Mouse (Mus musculus) midbrain, embryonic 12.5 days (tissue): ENCODE measurements around the gene Nek3. TPM values are rescaled to one million over a fixed set of nuclear protein-coding genes. Genes with fewer than 3 reads are reported as not detected.

Experiments used
- ATAC-seq: fragments of 200-750 bp; cut with Nextera tagmentation; 2 replicates; pipeline ENCODE4 v1.8.0; 2017; ENCODE audit warnings: low read depth, moderate TSS enrichment, moderate library complexity; ENCODE audit not compliant: low FRiP score
- H3K27ac ChIP-seq: fragments of 300-500 bp; sonication (generic); replicated peaks from 2 replicates; pipeline ENCODE4 v1.5.1; 2016; ENCODE audit warnings: mild to moderate bottlenecking
- H3K27me3 ChIP-seq: fragments of 300-500 bp; sonication (generic); 2 replicates; pipeline ENCODE4 v1.6.1; 2016; ENCODE audit warnings: mild to moderate bottlenecking
- H3K36me3 ChIP-seq: fragments of 300-500 bp; sonication (generic); 2 replicates; pipeline ENCODE4 v1.6.1; 2016
- H3K4me1 ChIP-seq: fragments of 300-500 bp; sonication (generic); 2 replicates; pipeline ENCODE4 v1.6.1; 2016
- H3K4me2 ChIP-seq: fragments of 300-500 bp; sonication (generic); replicated peaks from 2 replicates; pipeline ENCODE4 v1.6.1; 2016; ENCODE audit warnings: mild to moderate bottlenecking, moderate library complexity
- H3K4me3 ChIP-seq: fragments of 300-500 bp; sonication (generic); 2 replicates; pipeline ENCODE4 v1.5.1; 2016; ENCODE audit warnings: mild to moderate bottlenecking
- H3K9ac ChIP-seq: fragments of 300-500 bp; sonication (generic); replicated peaks from 2 replicates; pipeline ENCODE4 v1.6.1; 2016; ENCODE audit warnings: mild to moderate bottlenecking, moderate library complexity
- H3K9me3 ChIP-seq: fragments of 300-500 bp; sonication (generic); 2 replicates; pipeline ENCODE4 v1.6.1; 2016; ENCODE audit warnings: mild to moderate bottlenecking
- WGBS: fragments of 180-500 bp; shearing (Covaris S2); methylation state at CpG from one replicate; pipeline ENCODE4 v1.1.7; 2016; 5-methylcytosine and 5-hydroxymethylcytosine counted together
- polyA plus RNA-seq: library from polyadenylated mRNA; unstranded; fragments of >200 nt; fragmentation: Nextera tagmentation; extraction: Ambion mirVana; gene quantifications from 2 replicates; pipeline ENCODE4 v1.2.1, GENCODE M21; 2016

The Nek3 gene
- polyA plus RNA-seq, result 7.4 and 10.2 TPM in 2 replicates

DNA sequence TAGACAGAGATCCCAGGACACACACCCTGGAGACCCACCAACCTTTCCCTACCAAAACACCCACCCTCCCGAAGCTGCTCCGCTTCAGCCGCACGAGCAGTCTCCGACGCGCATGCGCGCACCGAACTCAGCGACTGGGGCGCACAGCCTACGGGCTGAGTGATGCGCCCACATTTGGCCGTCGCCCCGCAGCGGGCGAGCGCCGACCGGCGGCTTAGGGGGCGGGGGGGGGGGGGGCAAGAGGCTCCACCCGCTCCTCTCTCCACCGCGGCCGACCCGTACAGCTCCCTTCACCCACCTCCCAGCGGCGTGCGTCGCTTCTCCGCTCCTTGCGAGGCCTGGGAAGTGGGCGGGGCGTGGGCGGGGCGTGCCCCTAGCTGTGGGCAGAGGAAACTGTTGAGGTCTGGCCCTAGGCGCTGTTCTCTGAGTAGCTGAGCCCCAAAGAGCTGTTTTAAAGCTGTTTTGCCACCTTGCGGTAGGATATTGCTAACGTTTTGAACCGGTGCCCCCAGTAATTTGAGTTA, at the start of gene Nek3:
TSS of gene Nek3 (minus strand) at position 356 of the 524 bp plus-strand sequence.
- Histone ChIP-seq H3K9ac (peak within 1 kb of the TSS; percentile 37), H3K36me3 (peaks cover 20% of the 10 kb centered on the region), H3K4me3 (peak within 1 kb of the TSS; percentile 59), H3K27ac (peak within 1 kb of the TSS; percentile 86), H3K4me1 (0 out of 2 replicates have a peak, but pooled peaks cover 2% of the 10 kb centered on the region), H3K9me3 (no peaks in the 10 kb centered on the region), H3K4me2 (peak within 1 kb of the TSS; percentile 52), H3K27me3 (no peaks in the 10 kb centered on the region)
- ATAC-seq, result peak; percentile 98
- WGBS, result under 1% methylated on average over 30 of the region's 43 CpGs

DNA sequence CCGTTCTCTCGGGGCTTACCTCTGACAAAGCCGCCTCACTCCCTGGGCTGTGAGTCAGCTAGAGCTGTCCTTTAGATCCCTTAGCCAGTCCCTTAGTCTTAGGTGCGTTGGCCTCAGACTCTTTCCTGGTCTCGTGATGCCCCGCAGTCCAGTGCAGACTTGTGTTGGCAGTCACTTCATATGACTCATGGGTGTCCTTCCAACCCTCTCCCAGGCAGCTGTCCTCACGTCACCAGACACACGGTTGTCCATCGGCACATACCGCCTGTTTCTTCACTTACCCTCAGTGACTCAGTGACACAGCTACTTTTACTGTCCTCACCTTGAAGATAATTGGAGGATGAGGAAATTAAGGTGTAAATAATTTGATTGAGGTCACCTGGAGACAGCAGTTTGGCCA, 48.6 kb upstream of the Nek3 start:
- Histone ChIP-seq H3K36me3 (peaks cover 72% of the 10 kb centered on the region), H3K9ac (no peak overlapping the region), H3K27me3 (no peaks in the 10 kb centered on the region), H3K4me3 (no peak overlapping the region), H3K9me3 (no peaks in the 10 kb centered on the region), H3K4me2 (no peak overlapping the region), H3K27ac (no peak overlapping the region), H3K4me1 (no peaks in the 10 kb centered on the region)
- WGBS, result 96% methylated on average over 10 of the region's 10 CpGs
- ATAC-seq, result no peak

GRCm38 (mm10) chr8:22209012-22209411, 42.8 kb upstream of the Nek3 start:
- H3K4me2 ChIP-seq, result no peak overlapping the region
- no peak for ATAC-seq
- no peaks in the 10 kb centered on the region for H3K4me1 ChIP-seq
- H3K9me3 ChIP-seq, result no peaks in the 10 kb centered on the region
- H3K27me3 ChIP-seq, result no peaks in the 10 kb centered on the region
- no peak overlapping the region for H3K9ac ChIP-seq
- 63% methylated on average over 5 of the region's 5 CpGs for WGBS
- peaks cover 44% of the 10 kb centered on the region for H3K36me3 ChIP-seq
- no peak overlapping the region for H3K27ac ChIP-seq
- no peak overlapping the region for H3K4me3 ChIP-seq

GRCm38 (mm10) chr8:22207535-22207934, 41.3 kb upstream of the Nek3 start:
- ATAC-seq, result no peak
- Histone ChIP-seq H3K36me3 (peaks cover 37% of the 10 kb centered on the region), H3K4me3 (no peak overlapping the region), H3K9me3 (no peaks in the 10 kb centered on the region), H3K27me3 (no peaks in the 10 kb centered on the region), H3K4me1 (no peaks in the 10 kb centered on the region), H3K27ac (no peak overlapping the region), H3K9ac (no peak overlapping the region), H3K4me2 (no peak overlapping the region)
- WGBS, result 88% methylated on average over 4 of the region's 4 CpGs

DNA sequence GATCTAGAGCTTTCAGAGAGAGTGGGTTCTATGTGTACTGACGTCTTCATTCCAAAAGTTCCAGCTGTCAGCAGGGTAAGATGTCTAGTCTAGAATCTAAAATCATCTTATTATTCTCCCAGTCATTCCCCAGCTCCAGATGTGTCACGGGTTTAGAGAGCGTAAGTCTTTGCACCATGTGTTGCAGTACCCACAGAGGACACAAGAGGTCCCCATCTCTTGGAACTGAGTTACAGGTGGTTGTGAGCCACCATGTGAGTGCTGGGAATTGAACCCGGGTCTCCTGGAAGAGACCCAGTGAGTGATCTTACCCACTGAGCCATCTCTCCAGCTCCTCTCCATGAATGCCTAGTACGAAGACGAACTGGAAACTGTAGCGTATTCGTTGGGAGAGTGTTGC, 33.2 kb upstream of the Nek3 start:
- Histone ChIP-seq H3K4me2 (no peak overlapping the region), H3K4me3 (no peak overlapping the region), H3K27me3 (no peaks in the 10 kb centered on the region), H3K36me3 (peaks cover 25% of the 10 kb centered on the region), H3K9ac (no peak overlapping the region), H3K27ac (no peak overlapping the region), H3K4me1 (peaks cover 1% of the 10 kb centered on the region), H3K9me3 (no peaks in the 10 kb centered on the region)
- 95% methylated on average over 8 of the region's 8 CpGs for WGBS
- no peak for ATAC-seq

DNA sequence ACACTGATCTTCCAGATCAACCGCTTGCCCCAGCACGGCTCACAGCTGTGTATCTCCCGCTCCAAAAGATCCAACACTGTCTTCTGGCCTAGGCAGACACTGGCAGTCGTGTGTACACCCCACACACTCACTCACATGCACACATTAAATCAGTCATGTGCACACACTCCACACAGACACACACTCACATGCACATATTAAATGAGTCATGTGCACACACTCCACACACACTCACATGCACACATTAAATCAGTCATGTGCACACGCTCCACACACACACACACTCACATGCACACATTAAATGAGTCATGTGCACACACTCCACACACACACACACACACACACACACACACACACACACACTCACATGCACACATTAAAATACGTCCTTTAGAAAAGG, 31.7 kb upstream of the Nek3 start:
- peaks cover 12% of the 10 kb centered on the region for H3K4me1 ChIP-seq
- H3K9me3 ChIP-seq, result no peaks in the 10 kb centered on the region
- no peak for ATAC-seq
- H3K27me3 ChIP-seq, result no peaks in the 10 kb centered on the region
- no peak overlapping the region for H3K4me2 ChIP-seq
- H3K9ac ChIP-seq, result no peak overlapping the region
- H3K36me3 ChIP-seq, result peaks cover 25% of the 10 kb centered on the region
- no peak overlapping the region for H3K27ac ChIP-seq
- no peak overlapping the region for H3K4me3 ChIP-seq
- 93% methylated on average over 6 of the region's 6 CpGs for WGBS

DNA sequence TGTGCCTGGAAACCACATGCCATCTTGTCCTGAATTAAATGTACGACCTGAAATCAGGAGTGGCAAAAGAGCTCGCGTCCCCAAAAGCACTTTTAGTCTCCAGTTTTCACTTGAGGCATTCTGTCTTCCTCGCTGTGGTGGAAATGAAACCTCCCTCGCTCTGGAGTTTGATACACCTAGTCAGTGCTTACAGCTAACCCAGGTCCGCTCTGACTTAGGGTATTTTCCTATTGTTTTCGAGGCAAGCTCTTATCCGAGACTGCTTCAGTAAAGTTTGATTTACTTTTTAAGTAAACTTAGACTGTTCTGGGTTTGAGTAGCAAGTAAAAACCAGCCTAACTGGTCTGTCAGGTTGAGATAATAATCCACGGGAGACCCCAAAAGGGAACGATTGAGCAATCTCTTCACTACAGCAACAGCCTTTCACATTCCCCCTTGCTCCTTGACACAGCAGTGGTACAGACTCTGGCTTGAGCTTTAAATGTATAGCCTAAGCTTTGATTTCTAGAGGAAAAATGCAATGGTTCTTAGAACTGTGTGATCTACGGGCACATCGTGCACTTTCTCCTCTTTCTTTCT, 27.3 kb upstream of the Nek3 start:
- peak overlapping the region; percentile 78 for H3K4me2 ChIP-seq

GRCm38 (mm10) chr8:22192660-22193431, 26.6 kb upstream of the Nek3 start, which contains the start of gene Vps36:
Vps36 (plus strand) TSS chr8:22192809.
- H3K27ac ChIP-seq, result peak within 1 kb of the TSS; percentile 98
- H3K4me1 ChIP-seq, result peaks cover 12% of the 10 kb centered on the region
- peak within 1 kb of the TSS; percentile 83 for H3K9ac ChIP-seq
- peak; percentile 97 for ATAC-seq
- under 1% methylated on average over 68 of the region's 73 CpGs for WGBS
- H3K4me2 ChIP-seq, result peak within 1 kb of the TSS; percentile 78
- H3K36me3 ChIP-seq, result no peaks in the 10 kb centered on the region
- H3K9me3 ChIP-seq, result no peaks in the 10 kb centered on the region
- H3K27me3 ChIP-seq, result no peaks in the 10 kb centered on the region
- peak within 1 kb of the TSS; percentile 78 for H3K4me3 ChIP-seq

More for the DNA sequence above, 27.3 kb upstream of the Nek3 start:
- Histone ChIP-seq H3K27me3 (no peaks in the 10 kb centered on the region), H3K27ac (peak overlapping the region; percentile 98), H3K9me3 (no peaks in the 10 kb centered on the region), H3K4me3 (peak overlapping the region; percentile 78), H3K4me1 (peaks cover 12% of the 10 kb centered on the region), H3K9ac (peak overlapping the region; percentile 83), H3K36me3 (no peaks in the 10 kb centered on the region)
- 18% methylated on average over 12 of the region's 12 CpGs for WGBS
- no peak for ATAC-seq

DNA sequence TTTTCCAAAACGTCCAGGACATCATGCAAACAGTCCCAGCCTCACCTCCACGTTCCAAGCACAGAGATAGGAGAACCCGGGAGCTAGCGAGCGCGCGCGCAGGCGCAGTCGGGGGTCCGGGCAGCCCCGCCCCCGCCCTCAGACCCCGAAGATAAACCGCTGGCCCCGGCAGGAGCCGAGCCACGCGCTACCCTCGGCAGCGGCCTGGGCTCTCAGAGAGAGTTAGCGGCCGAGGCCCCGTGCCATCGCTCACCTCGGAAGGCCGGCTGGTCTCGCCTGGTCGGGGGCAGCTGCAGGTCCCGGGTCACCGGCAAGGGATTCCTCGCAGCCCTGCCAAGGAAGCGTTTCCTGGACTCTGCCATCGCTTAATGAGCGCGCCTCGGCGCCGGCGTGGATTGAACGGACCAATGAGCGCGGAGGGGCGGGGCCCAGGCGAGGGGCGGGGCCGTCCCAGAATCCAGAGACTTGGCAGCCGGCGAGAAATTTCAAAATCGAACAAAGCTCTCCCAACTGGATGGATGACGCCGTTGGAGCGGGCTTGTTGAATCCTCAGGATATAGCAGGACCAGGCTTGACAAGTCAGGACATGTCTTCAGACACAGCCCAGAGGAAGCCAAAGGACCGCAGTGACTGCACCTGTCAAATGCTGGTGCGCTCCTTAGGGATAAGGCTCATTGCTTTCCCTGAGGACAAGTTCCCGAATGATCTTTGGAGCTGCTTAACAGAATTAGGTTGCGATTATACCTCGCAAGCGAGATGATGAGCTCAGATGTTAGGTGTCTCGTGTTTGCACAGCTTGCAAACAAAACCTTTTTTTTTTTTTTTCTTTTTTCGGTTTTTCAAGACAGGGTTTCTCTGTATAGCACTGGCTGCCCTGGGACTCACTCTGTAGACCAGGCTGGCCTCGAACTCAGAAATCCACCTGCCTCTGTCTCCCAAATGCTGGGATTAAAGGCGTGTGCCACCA, 19.5 kb upstream of the Nek3 start, which contains the start of gene Ckap2:
TSS of gene Ckap2 (minus strand) at position 389 of the 967 bp plus-strand sequence.
- H3K4me1 ChIP-seq, result peaks cover 13% of the 10 kb centered on the region
- peak within 1 kb of the TSS; percentile 80 for H3K4me3 ChIP-seq
- no peaks in the 10 kb centered on the region for H3K36me3 ChIP-seq
- peak within 1 kb of the TSS; percentile 68 for H3K4me2 ChIP-seq
- ATAC-seq, result peak; percentile 98
- H3K27ac ChIP-seq, result peak within 1 kb of the TSS; percentile 87
- H3K27me3 ChIP-seq, result no peaks in the 10 kb centered on the region
- H3K9ac ChIP-seq, result peak within 1 kb of the TSS; percentile 76
- H3K9me3 ChIP-seq, result no peaks in the 10 kb centered on the region
- 3% methylated on average over 63 of the region's 63 CpGs for WGBS

GRCm38 (mm10) chr8:22184884-22185283, 18.6 kb upstream of the Nek3 start:
- Histone ChIP-seq H3K9ac (peak overlapping the region; percentile 76), H3K36me3 (peaks cover 4% of the 10 kb centered on the region; the same call in 1 of the 2 replicates), H3K27me3 (no peaks in the 10 kb centered on the region), H3K4me2 (peak overlapping the region; percentile 68), H3K4me1 (peaks cover 13% of the 10 kb centered on the region), H3K4me3 (peak overlapping the region; percentile 80), H3K27ac (peak overlapping the region; percentile 87), H3K9me3 (no peaks in the 10 kb centered on the region)
- 1% methylated on average over 3 of the region's 3 CpGs for WGBS
- ATAC-seq, result peak; percentile 48; the same call in 1 of the 2 replicates

DNA sequence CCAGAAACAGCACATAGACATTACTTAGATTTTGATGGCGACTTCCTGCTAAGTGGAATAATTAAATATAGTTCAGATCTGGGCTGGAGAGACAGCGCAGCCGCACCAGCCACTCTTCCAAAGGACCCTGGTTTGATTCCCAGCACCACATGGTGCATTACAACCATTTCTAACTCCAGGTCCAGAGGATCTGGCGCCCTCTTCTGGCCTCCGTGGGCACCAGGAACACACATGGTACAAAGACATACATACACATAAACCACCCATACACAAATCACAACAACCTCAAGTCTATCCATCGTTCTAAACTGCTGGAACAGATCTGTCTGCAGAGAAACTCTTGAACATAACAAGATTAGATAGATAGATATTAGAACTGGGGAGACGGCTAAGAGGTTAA, 9.7 kb upstream of the Nek3 start:
- 97% methylated on average over 7 of the region's 7 CpGs for WGBS
- H3K4me1 ChIP-seq, result no peaks in the 10 kb centered on the region
- H3K27ac ChIP-seq, result no peak overlapping the region
- H3K4me2 ChIP-seq, result no peak overlapping the region
- ATAC-seq, result no peak
- H3K27me3 ChIP-seq, result no peaks in the 10 kb centered on the region
- H3K4me3 ChIP-seq, result no peak overlapping the region
- no peak overlapping the region for H3K9ac ChIP-seq
- H3K9me3 ChIP-seq, result peaks cover 6% of the 10 kb centered on the region
- peaks cover 56% of the 10 kb centered on the region for H3K36me3 ChIP-seq
